Mouse (Mus musculus): ENCODE measurements around the gene Helz. TPM values are rescaled to one million over a fixed set of nuclear protein-coding genes. Genes with fewer than 3 reads are reported as not detected.

Helz gene
- polyA plus RNA-seq, 1 experiment from 2014 or later: 18.4 TPM

DNA sequence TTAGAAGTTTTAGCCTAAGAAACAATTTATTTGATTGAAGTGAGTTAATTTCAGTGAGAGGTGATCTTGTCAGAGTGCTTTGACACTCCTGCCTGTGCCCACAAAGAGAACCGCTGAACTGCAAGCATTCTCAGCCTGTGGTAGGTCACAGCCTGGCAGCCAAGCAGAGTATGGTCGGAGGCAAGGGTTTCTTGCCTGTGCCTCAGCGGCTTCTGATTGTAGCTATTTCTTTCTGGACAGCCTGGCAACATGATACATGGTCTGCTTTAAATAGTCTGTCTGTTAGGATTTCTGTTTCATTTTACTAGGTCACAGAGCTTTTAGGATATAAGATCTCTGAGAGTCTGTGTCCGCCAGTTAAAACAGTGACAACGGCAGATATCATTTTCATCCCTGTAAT is 114.9 kb downstream of the Helz start:
- H3K27ac ChIP-seq: no peak overlapping the region
- WGBS: 83% methylated on average over 5 of the region's 5 CpGs
- ATAC-seq (ENCODE audit: low FRiP score, low read depth): no peak

DNA sequence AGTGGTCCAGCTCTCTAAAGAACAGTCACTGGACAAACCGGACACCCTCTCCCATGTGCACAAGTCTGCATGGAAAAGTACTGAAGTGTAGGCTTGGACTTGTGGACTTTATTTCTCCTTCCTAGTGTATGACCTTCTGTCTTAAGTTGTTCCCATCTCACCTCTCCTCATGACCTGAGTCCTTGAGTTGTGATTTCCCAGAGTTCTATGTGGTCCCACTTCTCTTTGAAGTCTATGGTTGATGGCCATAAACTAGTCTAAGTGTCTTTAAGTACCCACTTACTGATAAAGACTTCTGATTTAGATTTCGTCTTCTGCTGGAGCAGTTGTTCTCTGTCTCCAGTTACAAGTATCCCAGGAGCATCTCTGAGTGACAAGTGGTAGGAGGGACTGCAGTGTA is 119.8 kb downstream of the Helz start:
- 80% methylated on average over 2 of the region's 2 CpGs for WGBS
- no peak overlapping the region for H3K9ac ChIP-seq
- ATAC-seq (ENCODE audit: low FRiP score, low read depth): no peak
- no peaks in the 10 kb centered on the region for H3K27me3 ChIP-seq (replicated peaks)
- no peak overlapping the region for H3K4me2 ChIP-seq (replicated peaks)
- no peaks in the 10 kb centered on the region for H3K4me1 ChIP-seq
- H3K36me3 ChIP-seq: peaks cover 76% of the 10 kb centered on the region
- no peak overlapping the region for H3K4me3 ChIP-seq
- no peak overlapping the region for H3K27ac ChIP-seq
- H3K9me3 ChIP-seq: no peaks in the 10 kb centered on the region

More for the DNA sequence above, 114.9 kb downstream of the Helz start:
- Histone ChIP-seq H3K27me3 (replicated peaks) (no peaks in the 10 kb centered on the region), H3K9me3 (no peaks in the 10 kb centered on the region), H3K9ac (no peak overlapping the region), H3K4me3 (no peak overlapping the region), H3K4me2 (replicated peaks) (no peak overlapping the region), H3K4me1 (no peaks in the 10 kb centered on the region), H3K36me3 (peaks cover 63% of the 10 kb centered on the region)

- Histone ChIP-seq H3K4me3 (no peak overlapping the region), H3K27ac (no peak overlapping the region), H3K4me1 (no peaks in the 10 kb centered on the region), H3K36me3 (peaks cover 74% of the 10 kb centered on the region), H3K27me3 (replicated peaks) (no peaks in the 10 kb centered on the region), H3K9ac (no peak overlapping the region), H3K9me3 (no peaks in the 10 kb centered on the region), H3K4me2 (replicated peaks) (no peak overlapping the region)
- no peak for ATAC-seq (ENCODE audit: low FRiP score, low read depth)
- 89% methylated on average over 6 of the region's 6 CpGs for WGBS
Measured at GRCm38 (mm10) chr11:107668223-107668622, 120.5 kb downstream of the Helz start.

GRCm38 (mm10) chr11:107668977-107669376 is 121.2 kb downstream of the Helz start:
- WGBS: 89% methylated on average over 4 of the region's 4 CpGs
- Histone ChIP-seq H3K4me1 (no peaks in the 10 kb centered on the region), H3K36me3 (peaks cover 75% of the 10 kb centered on the region), H3K9ac (no peak overlapping the region), H3K9me3 (no peaks in the 10 kb centered on the region), H3K27me3 (replicated peaks) (no peaks in the 10 kb centered on the region), H3K4me3 (no peak overlapping the region), H3K4me2 (replicated peaks) (no peak overlapping the region), H3K27ac (no peak overlapping the region)
- no peak for ATAC-seq (ENCODE audit: low FRiP score, low read depth)

- Histone ChIP-seq H3K27ac (no peak overlapping the region), H3K27me3 (replicated peaks) (no peaks in the 10 kb centered on the region), H3K9ac (no peak overlapping the region), H3K4me2 (replicated peaks) (no peak overlapping the region), H3K4me3 (no peak overlapping the region), H3K36me3 (peaks cover 39% of the 10 kb centered on the region), H3K9me3 (no peaks in the 10 kb centered on the region), H3K4me1 (peaks cover 17% of the 10 kb centered on the region)
- 92% methylated on average over 5 of the region's 5 CpGs for WGBS
- ATAC-seq (ENCODE audit: low FRiP score, low read depth): no peak
Measured at GRCm38 (mm10) chr11:107674006-107674405, 126.3 kb downstream of the Helz start.

DNA sequence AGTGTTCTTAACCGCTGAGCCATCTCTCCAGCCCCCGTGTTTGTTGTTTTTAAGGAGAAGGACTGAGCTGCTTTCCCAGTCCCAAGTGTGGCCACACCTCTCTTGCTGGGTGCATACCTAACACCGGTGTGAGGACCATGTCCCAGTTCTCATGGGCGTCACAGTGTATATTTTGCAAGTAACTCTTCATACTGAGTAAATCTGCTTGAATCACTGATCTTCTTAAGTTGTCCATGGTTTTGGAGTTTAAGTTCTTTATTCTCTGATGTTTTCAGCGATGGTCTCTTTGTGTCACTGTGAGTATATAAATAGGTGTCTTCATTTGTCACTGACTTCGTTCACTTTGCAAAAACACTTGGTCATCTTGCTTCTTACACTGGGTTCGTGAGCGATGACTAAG is 126.9 kb downstream of the Helz start:
- H3K4me3 ChIP-seq: no peak overlapping the region
- ATAC-seq (ENCODE audit: low FRiP score, low read depth): no peak
- no peak overlapping the region for H3K4me2 ChIP-seq (replicated peaks)
- peaks cover 17% of the 10 kb centered on the region for H3K4me1 ChIP-seq
- H3K9ac ChIP-seq: no peak overlapping the region
- WGBS: 92% methylated on average over 8 of the region's 8 CpGs
- H3K27me3 ChIP-seq (replicated peaks): no peaks in the 10 kb centered on the region
- H3K9me3 ChIP-seq: no peaks in the 10 kb centered on the region
- peaks cover 35% of the 10 kb centered on the region for H3K36me3 ChIP-seq
- H3K27ac ChIP-seq: no peak overlapping the region

GRCm38 (mm10) chr11:107675246-107675645 is 127.5 kb downstream of the Helz start:
- Histone ChIP-seq H3K27ac (no peak overlapping the region), H3K9me3 (no peaks in the 10 kb centered on the region), H3K4me3 (no peak overlapping the region), H3K4me2 (replicated peaks) (no peak overlapping the region), H3K27me3 (replicated peaks) (no peaks in the 10 kb centered on the region), H3K4me1 (peaks cover 17% of the 10 kb centered on the region), H3K36me3 (peaks cover 29% of the 10 kb centered on the region), H3K9ac (no peak overlapping the region)
- no peak for ATAC-seq (ENCODE audit: low FRiP score, low read depth)
- WGBS: 93% methylated on average over 10 of the region's 10 CpGs

- no peaks in the 10 kb centered on the region for H3K9me3 ChIP-seq
- no peak overlapping the region for H3K9ac ChIP-seq
- H3K27me3 ChIP-seq (replicated peaks): no peaks in the 10 kb centered on the region
- no peak overlapping the region for H3K27ac ChIP-seq
- no peak overlapping the region for H3K4me3 ChIP-seq
- no peak for ATAC-seq (ENCODE audit: low FRiP score, low read depth)
- peaks cover 17% of the 10 kb centered on the region for H3K4me1 ChIP-seq
- peak overlapping the region; percentile 22; the same call in 1 of the 2 replicates for H3K4me2 ChIP-seq (replicated peaks)
- WGBS: 64% methylated on average over 17 of the region's 17 CpGs
- peaks cover 18% of the 10 kb centered on the region for H3K36me3 ChIP-seq
Measured at GRCm38 (mm10) chr11:107676207-107676940, 128.6 kb downstream of the Helz start.

- no peak overlapping the region for H3K9ac ChIP-seq
- no peak for ATAC-seq (ENCODE audit: low FRiP score, low read depth)
- no peak overlapping the region for H3K27ac ChIP-seq
- no peaks in the 10 kb centered on the region for H3K27me3 ChIP-seq (replicated peaks)
- H3K4me1 ChIP-seq: peaks cover 20% of the 10 kb centered on the region
- 42% methylated on average over 9 of the region's 9 CpGs for WGBS
- H3K36me3 ChIP-seq: peaks cover 9% of the 10 kb centered on the region
- no peak overlapping the region for H3K4me3 ChIP-seq
- no peaks in the 10 kb centered on the region for H3K9me3 ChIP-seq
- no peak overlapping the region for H3K4me2 ChIP-seq (replicated peaks)
Measured at GRCm38 (mm10) chr11:107682694-107683355, 135.1 kb downstream of the Helz start.

DNA sequence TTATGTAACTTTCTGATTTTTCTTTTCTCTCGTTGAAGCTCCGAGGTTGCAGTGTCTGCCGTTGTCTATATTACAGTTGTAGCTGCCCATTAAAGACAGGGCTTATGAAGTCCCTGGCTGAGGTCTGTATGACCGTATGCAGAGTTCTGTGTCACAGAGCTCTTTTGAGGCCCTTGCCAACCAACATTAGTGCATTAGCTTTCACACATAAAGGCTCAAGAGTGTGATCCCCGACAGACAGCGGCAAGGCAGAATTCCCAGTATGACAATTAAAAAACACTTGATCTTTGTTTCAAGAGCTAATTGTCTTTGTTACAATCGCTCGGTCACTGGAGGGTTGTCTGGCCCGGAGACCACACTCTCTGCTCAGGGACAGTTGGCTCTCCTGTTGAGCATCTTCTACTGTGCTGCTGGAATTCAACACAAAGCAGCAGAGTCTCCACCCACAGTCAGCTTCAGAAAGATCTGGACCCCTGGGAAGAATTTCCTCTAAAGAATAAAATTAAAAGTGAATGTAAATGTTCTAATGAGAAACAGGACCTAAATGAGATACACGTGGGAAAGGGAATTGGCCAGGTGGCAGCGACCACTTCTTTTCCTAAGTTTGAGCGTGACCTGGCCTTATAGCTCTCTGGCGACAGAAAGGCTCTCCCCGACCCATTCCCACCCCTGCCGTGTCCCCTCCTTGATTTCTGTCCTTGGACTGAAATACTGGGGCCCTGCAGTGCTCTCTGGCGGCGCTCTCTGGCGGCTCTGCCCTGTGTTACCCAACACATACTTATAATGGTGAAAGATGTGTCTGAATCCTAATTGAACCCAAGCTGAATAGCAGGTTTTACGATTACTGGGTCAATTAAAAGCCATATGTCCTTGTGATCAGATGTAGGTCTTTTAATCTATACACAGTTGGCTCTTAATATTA is 136.1 kb downstream of the Helz start:
- Histone ChIP-seq H3K36me3 (peaks cover 14% of the 10 kb centered on the region), H3K4me3 (no peak overlapping the region), H3K9ac (no peak overlapping the region), H3K27ac (no peak overlapping the region), H3K9me3 (no peaks in the 10 kb centered on the region), H3K4me1 (peaks cover 20% of the 10 kb centered on the region), H3K4me2 (replicated peaks) (no peak overlapping the region), H3K27me3 (replicated peaks) (no peaks in the 10 kb centered on the region)
- WGBS: 49% methylated on average over 19 of the region's 19 CpGs
- ATAC-seq (ENCODE audit: low FRiP score, low read depth): 0 out of 2 replicates have a peak, but pooled peaks have one; percentile 33

- Histone ChIP-seq H3K9me3 (no peaks in the 10 kb centered on the region), H3K27ac (no peak overlapping the region), H3K4me3 (no peak overlapping the region), H3K27me3 (replicated peaks) (no peaks in the 10 kb centered on the region), H3K4me1 (peaks cover 20% of the 10 kb centered on the region), H3K9ac (no peak overlapping the region), H3K36me3 (peaks cover 14% of the 10 kb centered on the region), H3K4me2 (replicated peaks) (no peak overlapping the region)
- 90% methylated on average over 20 of the region's 20 CpGs for WGBS
- ATAC-seq (ENCODE audit: low FRiP score, low read depth): no peak
Measured at GRCm38 (mm10) chr11:107686290-107686689, 138.6 kb downstream of the Helz start.

GRCm38 (mm10) chr11:107688480-107688879 is 140.8 kb downstream of the Helz start:
- Histone ChIP-seq H3K36me3 (peaks cover 14% of the 10 kb centered on the region), H3K9ac (no peak overlapping the region), H3K4me3 (no peak overlapping the region), H3K27me3 (replicated peaks) (no peaks in the 10 kb centered on the region), H3K27ac (no peak overlapping the region), H3K4me2 (replicated peaks) (no peak overlapping the region), H3K4me1 (peaks cover 10% of the 10 kb centered on the region; the same call in 1 of the 2 replicates), H3K9me3 (no peaks in the 10 kb centered on the region)
- 97% methylated on average over 10 of the region's 10 CpGs for WGBS
- ATAC-seq (ENCODE audit: low FRiP score, low read depth): no peak
